ENCODE assay signal across 7 mouse cellular contexts in genomic region chr9:121839622-121839965, GRCm38 (mm10). TPM values are rescaled to one million over a fixed set of nuclear protein-coding genes. Genes with fewer than 3 reads are reported as not detected.
DNase-seq lines count a peak whose midpoint lies in the region; ATAC-seq and TF ChIP-seq lines count a peak whose summit lies in the region.

No protein-coding gene starts in this region.

- ATAC-seq in megakaryocyte, adult 5-6 weeks (ENCODE audit: poor library complexity, severe bottlenecking) = no peak
- peak; percentile 18; the same call in 1 of the 2 replicates for ATAC-seq in forebrain, embryonic 16.5 days
- ATAC-seq in liver, embryonic 12.5 days = 0 out of 2 replicates have a peak, but pooled peaks have one; percentile 18
- no peak for ATAC-seq in stomach, postnatal 0 days (ENCODE audit: low FRiP score, low TSS enrichment)

- peaks cover 26% of the 10 kb centered on the region for H3K4me1 ChIP-seq in megakaryocyte, embryonic 14.5 days
- peaks cover 7% of the 10 kb centered on the region for H3K4me1 ChIP-seq in forebrain, embryonic 16.5 days (replicated peaks; ENCODE audit: control insufficient read depth, insufficient read depth, low read length)
- H3K4me1 ChIP-seq in liver, embryonic 12.5 days = peaks cover 9% of the 10 kb centered on the region; the same call in 1 of the 2 replicates
- H3K4me1 ChIP-seq in stomach, postnatal 0 days (replicated peaks; ENCODE audit: control insufficient read depth, insufficient read depth) = no peaks in the 10 kb centered on the region

- 40% methylated on average over 7 of the region's 7 CpGs for WGBS in forebrain, embryonic 16.5 days
- 37% methylated on average over 7 of the region's 7 CpGs for WGBS in liver, embryonic 12.5 days (ENCODE audit: insufficient replicate concordance)
- 30% methylated on average over 7 of the region's 7 CpGs for WGBS in stomach, postnatal 0 days

- peaks cover 63% of the 10 kb centered on the region for H3K27me3 ChIP-seq in megakaryocyte, embryonic 14.5 days (replicated peaks)
- no peaks in the 10 kb centered on the region for H3K27me3 ChIP-seq in forebrain, embryonic 16.5 days (replicated peaks; ENCODE audit: control insufficient read depth, insufficient read depth, low read length)
- peaks cover 45% of the 10 kb centered on the region for H3K27me3 ChIP-seq in liver, embryonic 12.5 days (replicated peaks)
- H3K27me3 ChIP-seq in stomach, postnatal 0 days (ENCODE audit: control insufficient read depth, insufficient read depth, low read length) = no peaks in the 10 kb centered on the region

- peak overlapping the region; percentile 89 for H3K4me3 ChIP-seq in megakaryocyte, embryonic 14.5 days (replicated peaks)
- H3K4me3 ChIP-seq in forebrain, embryonic 16.5 days (replicated peaks; ENCODE audit: low read length) = peak overlapping the region; percentile 48
- H3K4me3 ChIP-seq in liver, embryonic 12.5 days = peak overlapping the region; percentile 48
- H3K4me3 ChIP-seq in stomach, postnatal 0 days (ENCODE audit: low read depth, low read length) = peak overlapping the region; percentile 45

- H3K9me3 ChIP-seq in megakaryocyte, embryonic 14.5 days = peaks cover 47% of the 10 kb centered on the region
- H3K9me3 ChIP-seq in forebrain, embryonic 16.5 days (ENCODE audit: control insufficient read depth, low read length) = no peaks in the 10 kb centered on the region
- 0 out of 2 replicates have a peak, but pooled peaks cover 6% of the 10 kb centered on the region for H3K9me3 ChIP-seq in liver, embryonic 12.5 days (replicated peaks)
- H3K9me3 ChIP-seq in stomach, postnatal 0 days (ENCODE audit: control insufficient read depth, low read length) = no peaks in the 10 kb centered on the region

- no peak for TF ChIP-seq EP300 in stomach, postnatal 0 days (optimal IDR thresholded peaks at IDR 0.05)

- peaks cover 7% of the 10 kb centered on the region for H3K36me3 ChIP-seq in megakaryocyte, embryonic 14.5 days (replicated peaks; ENCODE audit: low read length)
- no peaks in the 10 kb centered on the region for H3K36me3 ChIP-seq in forebrain, embryonic 16.5 days (ENCODE audit: control insufficient read depth, insufficient read depth)
- no peaks in the 10 kb centered on the region for H3K36me3 ChIP-seq in liver, embryonic 12.5 days
- no peaks in the 10 kb centered on the region for H3K36me3 ChIP-seq in stomach, postnatal 0 days (ENCODE audit: control insufficient read depth, insufficient read depth, low read length)

- peak overlapping the region; percentile 48 for H3K4me2 ChIP-seq in forebrain, embryonic 16.5 days (ENCODE audit: low read length)
- H3K4me2 ChIP-seq in liver, embryonic 12.5 days = peak overlapping the region; percentile 71
- peak overlapping the region; percentile 78 for H3K4me2 ChIP-seq in stomach, postnatal 0 days (replicated peaks; ENCODE audit: low read depth)

- DNase-seq in stomach, postnatal 0 days (ENCODE audit: low spot score) = no peak
- DNase-seq in B cell, adult 2 months = no peak
- no peak for DNase-seq in cerebellum, postnatal 4 days (ENCODE audit: low spot score in 2 of 2)

- peak overlapping the region; percentile 54 for H3K9ac ChIP-seq in forebrain, embryonic 16.5 days (replicated peaks; ENCODE audit: low read depth, low read length)
- H3K9ac ChIP-seq in liver, embryonic 12.5 days = no peak overlapping the region
- peak overlapping the region; percentile 55 for H3K9ac ChIP-seq in stomach, postnatal 0 days (ENCODE audit: low read length)

- no peak for TF ChIP-seq CTCF in stomach, postnatal 0 days (IDR thresholded peaks at IDR 0.05; ENCODE audit: low read depth)

- H3K27ac ChIP-seq in forebrain, embryonic 16.5 days (ENCODE audit: low read length) = no peak overlapping the region
- no peak overlapping the region for H3K27ac ChIP-seq in liver, embryonic 12.5 days
- no peak overlapping the region for H3K27ac ChIP-seq in stomach, postnatal 0 days (replicated peaks)

RNA-seq across cellular contexts. Expression of gene Ccdc13, which starts 0.3 kb away (rescaled TPM):
- 0.34 TPM in 1 of 2 replicates, not detected in the other for polyA plus RNA-seq in megakaryocyte, embryonic 14.5 days (2012; ENCODE audit: insufficient read depth, low replicate concordance)
- total RNA-seq in megakaryocyte, adult 5-6 weeks (2015) = not detected in 2 replicates
- total RNA-seq in megakaryocyte, adult 5-6 weeks (2017) = not detected in 2 replicates
- polyA plus RNA-seq in forebrain, embryonic 16.5 days (2015; fragmentation: Nextera tagmentation; extraction: Ambion mirVana) = 2.8 and 4.2 TPM in 2 replicates
- not detected in 2 replicates for polyA plus RNA-seq in liver, embryonic 12.5 days (2016; fragmentation: Nextera tagmentation; extraction: Ambion mirVana)
- 0.16 and 0.19 TPM in 2 replicates for polyA plus RNA-seq in stomach, postnatal 0 days (2015; fragmentation: Nextera tagmentation; extraction: Ambion mirVana)

RNA-seq across cellular contexts. Expression of gene Higd1a, which starts 18.6 kb away (rescaled TPM):
- polyA plus RNA-seq in megakaryocyte, embryonic 14.5 days (2012; ENCODE audit: insufficient read depth, low replicate concordance) = 42.4 and 57.7 TPM in 2 replicates
- 64.0 and 80.3 TPM in 2 replicates for total RNA-seq in megakaryocyte, adult 5-6 weeks (2015)
- 9.5 and 13.5 TPM in 2 replicates for total RNA-seq in megakaryocyte, adult 5-6 weeks (2017)
- 109 and 116 TPM in 2 replicates for polyA plus RNA-seq in forebrain, embryonic 16.5 days (2015; fragmentation: Nextera tagmentation; extraction: Ambion mirVana)
- polyA plus RNA-seq in liver, embryonic 12.5 days (2016; fragmentation: Nextera tagmentation; extraction: Ambion mirVana) = 135 and 145 TPM in 2 replicates
- polyA plus RNA-seq in stomach, postnatal 0 days (2015; fragmentation: Nextera tagmentation; extraction: Ambion mirVana) = 631 and 679 TPM in 2 replicates

RNA-seq across cellular contexts. Expression of gene Hhatl, which starts 47.3 kb away (rescaled TPM):
- polyA plus RNA-seq in megakaryocyte, embryonic 14.5 days (2012; ENCODE audit: insufficient read depth, low replicate concordance) = not detected in 2 replicates
- not detected in 2 replicates for total RNA-seq in megakaryocyte, adult 5-6 weeks (2015)
- total RNA-seq in megakaryocyte, adult 5-6 weeks (2017) = not detected in 2 replicates
- polyA plus RNA-seq in forebrain, embryonic 16.5 days (2015; fragmentation: Nextera tagmentation; extraction: Ambion mirVana) = not detected in 2 replicates
- polyA plus RNA-seq in liver, embryonic 12.5 days (2016; fragmentation: Nextera tagmentation; extraction: Ambion mirVana) = not detected in 2 replicates
- polyA plus RNA-seq in stomach, postnatal 0 days (2015; fragmentation: Nextera tagmentation; extraction: Ambion mirVana) = 1.5 and 2.0 TPM in 2 replicates

RNA-seq across cellular contexts. Expression of gene Ackr2, which starts 58.6 kb away (rescaled TPM):
- polyA plus RNA-seq in megakaryocyte, embryonic 14.5 days (2012; ENCODE audit: insufficient read depth, low replicate concordance) = 1.5 TPM in 1 of 2 replicates, not detected in the other
- not detected in 2 replicates for total RNA-seq in megakaryocyte, adult 5-6 weeks (2015)
- total RNA-seq in megakaryocyte, adult 5-6 weeks (2017) = not detected in 2 replicates
- polyA plus RNA-seq in forebrain, embryonic 16.5 days (2015; fragmentation: Nextera tagmentation; extraction: Ambion mirVana) = 2.6 and 3.0 TPM in 2 replicates
- polyA plus RNA-seq in liver, embryonic 12.5 days (2016; fragmentation: Nextera tagmentation; extraction: Ambion mirVana) = 0.16 and 0.19 TPM in 2 replicates
- polyA plus RNA-seq in stomach, postnatal 0 days (2015; fragmentation: Nextera tagmentation; extraction: Ambion mirVana) = 0.28 and 0.35 TPM in 2 replicates

Comparison
In these comparisons a context has a peak if more than half of its experiments do, and no peak if none do; other contexts are left out.
1. ATAC-seq: peak in forebrain, embryonic 16.5 days (single experiment) and liver, embryonic 12.5 days (single experiment); none in megakaryocyte, adult 5-6 weeks (single experiment) and stomach, postnatal 0 days (single experiment).
2. Peak in every context shown above with its lines, with median percentiles within 50 percentile points of each other: H3K4me3 ChIP-seq and H3K4me2 ChIP-seq.